Mouse (Mus musculus): ENCODE data around the gene Fa2h. TPM values are rescaled to one million over a fixed set of nuclear protein-coding genes. Genes with fewer than 3 reads are reported as not detected.
"Not testable (repeated sequence)": the region's sequence is repeated elsewhere in the genome, so short reads cannot be mapped to it uniquely, and the experiment has no call there.

Fa2h gene
- polyA plus RNA-seq, 1 experiment: not detected

DNA sequence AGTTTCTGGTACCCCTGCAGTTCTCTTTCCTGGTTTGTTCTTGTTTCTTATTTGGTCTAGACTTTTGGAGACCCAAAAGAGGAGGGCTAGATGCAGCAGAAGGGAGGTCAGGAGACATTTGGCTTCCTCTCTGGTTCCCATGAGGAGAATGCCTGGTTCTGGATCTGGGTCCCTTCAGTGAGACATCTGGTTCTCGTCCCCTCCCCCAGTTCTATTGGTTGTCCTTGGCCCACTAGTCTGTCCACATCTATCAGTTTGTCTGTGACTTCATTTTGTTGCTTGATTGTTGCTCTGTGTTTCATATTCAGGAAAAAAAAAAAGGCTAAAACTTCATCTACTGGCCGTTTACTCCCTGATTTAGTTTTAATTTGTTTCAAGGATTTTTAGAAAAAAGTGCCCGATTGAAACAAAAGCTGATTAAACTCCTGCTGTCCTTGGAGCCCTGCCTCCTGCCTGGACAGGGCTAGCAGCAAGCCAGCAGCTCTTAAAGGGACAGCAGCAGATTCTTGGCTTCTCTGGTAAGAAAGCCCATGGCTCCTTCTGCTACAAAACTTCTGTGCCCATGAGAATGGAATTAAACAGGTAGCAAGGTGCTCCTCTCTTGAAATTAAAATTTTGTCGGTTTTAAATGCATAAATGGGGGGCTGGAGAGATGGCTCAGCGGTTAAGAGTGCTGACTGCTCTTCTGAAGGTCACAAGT, 88.4 kb downstream of the Fa2h start:
- no peaks in the 10 kb centered on the region for H3K27me3 ChIP-seq (replicated peaks)

GRCm38 (mm10) chr8:111304359-111304758, 89.3 kb downstream of the Fa2h start:
- Histone ChIP-seq H3K4me3 (replicated peaks) (no peak overlapping the region), H3K9me3 (no peaks in the 10 kb centered on the region), H3K27me3 (replicated peaks) (no peaks in the 10 kb centered on the region), H3K4me1 (no peaks in the 10 kb centered on the region), H3K36me3 (replicated peaks; ENCODE audit: low read length) (no peaks in the 10 kb centered on the region)
- no peak for TF ChIP-seq GATA1 (IDR thresholded peaks at IDR 0.05; ENCODE audit: borderline replicate concordance, low read length)
- TF ChIP-seq FLI1 (IDR thresholded peaks at IDR 0.05; ENCODE audit: low read length): no peak

More for the DNA sequence above, 88.4 kb downstream of the Fa2h start:
- no peaks in the 10 kb centered on the region for H3K4me1 ChIP-seq
- no peaks in the 10 kb centered on the region for H3K9me3 ChIP-seq
- TF ChIP-seq GATA1 (IDR thresholded peaks at IDR 0.05; ENCODE audit: borderline replicate concordance, low read length) (no peak), FLI1 (IDR thresholded peaks at IDR 0.05; ENCODE audit: low read length) (no peak)
- H3K36me3 ChIP-seq (replicated peaks; ENCODE audit: low read length): no peaks in the 10 kb centered on the region
- no peak overlapping the region for H3K4me3 ChIP-seq (replicated peaks)

DNA sequence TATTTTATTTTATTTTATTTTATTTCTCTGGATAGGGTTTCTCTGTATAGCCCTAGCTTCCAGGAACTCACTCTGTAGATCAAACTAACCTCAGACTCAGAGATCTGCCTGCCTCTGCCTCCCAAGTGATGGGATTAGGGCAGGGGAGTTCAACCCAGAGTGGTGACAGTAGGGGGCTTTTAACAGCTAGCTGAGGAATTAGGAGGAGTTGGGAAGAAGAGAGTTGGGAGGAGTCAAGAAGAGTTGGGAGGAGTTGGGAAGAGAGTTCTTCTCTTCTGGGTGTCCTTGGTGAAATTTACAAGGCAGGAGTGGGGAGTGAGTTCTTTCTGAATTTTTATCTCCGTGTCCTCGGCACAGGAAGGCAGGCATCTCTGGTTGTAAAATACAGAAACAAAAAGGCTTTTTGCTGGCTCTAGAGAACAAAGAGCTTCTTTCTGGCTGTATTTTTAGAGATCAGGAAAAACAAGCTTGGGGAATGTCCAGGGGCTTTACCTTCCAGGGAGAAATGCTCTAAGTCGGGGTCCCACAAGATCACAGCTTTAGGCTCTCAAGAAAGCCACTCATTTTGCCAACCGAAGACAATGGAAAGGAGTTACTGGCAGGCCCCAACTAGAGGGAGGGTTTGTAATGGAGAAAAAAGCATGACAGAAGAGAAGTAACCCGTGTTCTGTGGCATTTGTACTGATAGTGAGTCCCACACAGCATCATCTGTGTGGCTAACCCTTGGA, 90.4 kb downstream of the Fa2h start:
- not testable (repeated sequence) for H3K4me3 ChIP-seq (replicated peaks); H3K9me3 ChIP-seq; H3K36me3 ChIP-seq (replicated peaks; ENCODE audit: low read length); H3K27me3 ChIP-seq (replicated peaks); H3K4me1 ChIP-seq

DNA sequence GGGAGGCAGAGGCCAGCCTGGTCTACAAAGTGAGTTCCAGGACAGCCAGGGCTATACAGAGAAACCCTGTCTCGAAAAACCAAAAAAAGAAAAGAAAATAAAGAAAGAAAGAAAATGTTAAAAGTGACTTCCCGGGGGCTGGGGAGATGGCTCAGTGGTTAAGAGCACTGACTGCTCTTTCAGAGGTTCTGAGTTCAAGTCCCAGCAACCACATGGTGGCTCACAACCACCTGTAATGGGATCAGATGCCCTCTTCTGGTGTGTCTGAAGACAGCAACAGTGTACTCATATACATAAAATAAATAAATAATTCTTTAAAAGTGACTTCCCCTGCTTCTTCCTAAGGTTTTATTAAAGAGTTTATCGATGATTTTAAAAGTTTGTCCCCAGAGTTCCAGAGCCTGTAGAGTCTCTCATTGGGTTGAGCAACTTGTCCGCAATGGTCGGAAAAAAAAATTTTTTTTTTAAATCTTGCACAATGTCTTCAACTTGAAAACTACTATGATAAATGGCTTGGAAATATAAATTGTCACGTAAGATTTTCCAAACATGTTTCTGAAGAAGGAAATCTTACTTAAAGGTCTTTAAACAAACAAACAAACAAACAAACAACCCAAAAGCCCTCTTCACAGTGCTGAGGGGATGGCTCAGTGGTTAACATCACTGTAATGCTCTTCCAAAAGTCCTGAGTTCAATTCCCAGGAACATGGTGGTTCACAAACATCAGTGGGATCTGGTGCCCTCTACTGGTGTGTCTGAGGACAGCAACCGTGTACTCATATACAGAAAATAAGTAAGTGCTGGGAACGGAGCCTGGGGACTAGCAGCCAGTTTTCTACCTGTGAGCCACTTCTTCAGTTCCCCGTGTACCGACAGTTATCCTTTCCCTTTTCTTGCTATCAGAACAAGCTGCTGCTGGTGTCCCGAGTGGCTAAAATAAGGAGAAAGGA, 92.8 kb downstream of the Fa2h start:
- no peaks in the 10 kb centered on the region for H3K27me3 ChIP-seq (replicated peaks)
- peaks cover 11% of the 10 kb centered on the region for H3K36me3 ChIP-seq (replicated peaks; ENCODE audit: low read length)
- no peaks in the 10 kb centered on the region for H3K9me3 ChIP-seq
- H3K4me1 ChIP-seq: peaks cover 15% of the 10 kb centered on the region
- no peak for TF ChIP-seq GATA1 (IDR thresholded peaks at IDR 0.05; ENCODE audit: borderline replicate concordance, low read length)
- TF ChIP-seq FLI1 (IDR thresholded peaks at IDR 0.05; ENCODE audit: low read length): no peak
- peak overlapping the region; percentile 96 for H3K4me3 ChIP-seq (replicated peaks)

GRCm38 (mm10) chr8:111299821-111300568, 93.6 kb downstream of the Fa2h start, which contains the start of gene Rfwd3:
Gene Rfwd3 (minus strand): TSS chr8:111300222.
- Histone ChIP-seq H3K27me3 (replicated peaks) (no peaks in the 10 kb centered on the region), H3K36me3 (replicated peaks; ENCODE audit: low read length) (peaks cover 18% of the 10 kb centered on the region), H3K9me3 (no peaks in the 10 kb centered on the region), H3K4me3 (replicated peaks) (peak within 1 kb of the TSS; percentile 96), H3K4me1 (peaks cover 17% of the 10 kb centered on the region)
- TF ChIP-seq FLI1 (IDR thresholded peaks at IDR 0.05; ENCODE audit: low read length) (no peak), GATA1 (IDR thresholded peaks at IDR 0.05; ENCODE audit: borderline replicate concordance, low read length) (no peak)

GRCm38 (mm10) chr8:111299363-111299820, 94.2 kb downstream of the Fa2h start:
- TF ChIP-seq GATA1 (IDR thresholded peaks at IDR 0.05; ENCODE audit: borderline replicate concordance, low read length) (no peak), FLI1 (IDR thresholded peaks at IDR 0.05; ENCODE audit: low read length) (no peak)

GRCm38 (mm10) chr8:111298011-111298410, 95.6 kb downstream of the Fa2h start:
- Histone ChIP-seq H3K9me3 (no peaks in the 10 kb centered on the region), H3K4me3 (replicated peaks) (peak overlapping the region; percentile 23), H3K36me3 (replicated peaks; ENCODE audit: low read length) (peaks cover 37% of the 10 kb centered on the region), H3K27me3 (replicated peaks) (no peaks in the 10 kb centered on the region), H3K4me1 (peaks cover 18% of the 10 kb centered on the region)
- no peak for TF ChIP-seq GATA1 (IDR thresholded peaks at IDR 0.05; ENCODE audit: borderline replicate concordance, low read length)
- TF ChIP-seq FLI1 (IDR thresholded peaks at IDR 0.05; ENCODE audit: low read length): no peak

More at GRCm38 (mm10) chr8:111299363-111299820, 94.2 kb downstream of the Fa2h start:
- H3K27me3 ChIP-seq (replicated peaks): no peaks in the 10 kb centered on the region
- H3K4me1 ChIP-seq: peaks cover 18% of the 10 kb centered on the region
- H3K4me3 ChIP-seq (replicated peaks): peak overlapping the region; percentile 96
- no peaks in the 10 kb centered on the region for H3K9me3 ChIP-seq
- H3K36me3 ChIP-seq (replicated peaks; ENCODE audit: low read length): peaks cover 23% of the 10 kb centered on the region

Other genes starting within 250 kb of the Fa2h start
- 18.0 and 27.3 TPM in 2 replicates for gene Glg1, start 134.6 kb downstream of the Fa2h start, polyA plus RNA-seq (2012; ENCODE audit: insufficient read depth, low replicate concordance)
- 0.69 TPM in 1 of 2 replicates, not detected in the other for gene Rfwd3, start 93.6 kb downstream of the Fa2h start, polyA plus RNA-seq (2012; ENCODE audit: insufficient read depth, low replicate concordance)
- 3.8 TPM in 1 of 2 replicates, not detected in the other for gene Mlkl, start 55.6 kb downstream of the Fa2h start, polyA plus RNA-seq (2012; ENCODE audit: insufficient read depth, low replicate concordance)
- 0.96 TPM in 1 of 2 replicates, not detected in the other for gene Wdr59, start 128.3 kb upstream of the Fa2h start, polyA plus RNA-seq (2012; ENCODE audit: insufficient read depth, low replicate concordance)
- 22.3 and 36.6 TPM in 2 replicates for gene Znrf1, start 142.3 kb upstream of the Fa2h start, polyA plus RNA-seq (2012; ENCODE audit: insufficient read depth, low replicate concordance)
- gene Ldhd, start 236.6 kb upstream of the Fa2h start, polyA plus RNA-seq (2012; ENCODE audit: insufficient read depth, low replicate concordance): not detected in 2 replicates
- gene Zfp1, start 249.6 kb upstream of the Fa2h start, polyA plus RNA-seq (2012; ENCODE audit: insufficient read depth, low replicate concordance): 0.64 and 3.5 TPM in 2 replicates

Measured in megakaryocyte, embryonic 14.5 days (primary cell).